Mouse (Mus musculus) neural tube, embryonic 15.5 days (tissue): ENCODE measurements around the gene Pcca. TPM values are rescaled to one million over a fixed set of nuclear protein-coding genes. Genes with fewer than 3 reads are reported as not detected.

Experiments
- ATAC-seq: fragments of 200-750 bp; cut with Nextera tagmentation; 2 replicates; pipeline ENCODE4 v1.8.0; 2017; ENCODE audit warnings: mild to moderate bottlenecking, moderate TSS enrichment, moderate library complexity; ENCODE audit not compliant: low FRiP score
- H3K27ac ChIP-seq: fragments of 300-500 bp; sonication (generic); replicated peaks from 2 replicates; pipeline ENCODE4 v1.5.1; 2015; ENCODE audit warnings: mild to moderate bottlenecking, inconsistent platforms
- H3K27me3 ChIP-seq: fragments of 300-500 bp; sonication (generic); replicated peaks from 2 replicates; pipeline ENCODE4 v1.6.1; 2015; ENCODE audit warnings: inconsistent platforms
- H3K36me3 ChIP-seq: fragments of 300-500 bp; sonication (generic); 2 replicates; pipeline ENCODE4 v1.6.1; 2015; ENCODE audit warnings: inconsistent platforms
- H3K4me1 ChIP-seq: fragments of 300-500 bp; sonication (generic); 2 replicates; pipeline ENCODE4 v1.6.1; 2015; ENCODE audit warnings: inconsistent platforms
- H3K4me2 ChIP-seq: fragments of 300-500 bp; sonication (generic); 2 replicates; pipeline ENCODE4 v1.6.1; 2015; ENCODE audit warnings: inconsistent platforms, mild to moderate bottlenecking, moderate library complexity
- H3K4me3 ChIP-seq: fragments of 300-500 bp; sonication (generic); replicated peaks from 2 replicates; pipeline ENCODE4 v1.5.1; 2015; ENCODE audit warnings: mild to moderate bottlenecking, inconsistent platforms
- H3K9ac ChIP-seq: fragments of 300-500 bp; sonication (generic); replicated peaks from 2 replicates; pipeline ENCODE4 v1.6.1; 2015; ENCODE audit warnings: mild to moderate bottlenecking, inconsistent platforms
- H3K9me3 ChIP-seq: fragments of 300-500 bp; sonication (generic); replicated peaks from 2 replicates; pipeline ENCODE4 v1.6.1; 2016; ENCODE audit warnings: inconsistent platforms
- WGBS: fragments of 180-500 bp; shearing (Covaris S2); methylation state at CpG from one replicate; pipeline ENCODE4 v1.1.7; 2015; ENCODE audit warnings: mixed read lengths; 5-methylcytosine and 5-hydroxymethylcytosine counted together
- polyA plus RNA-seq: library from polyadenylated mRNA; unstranded; fragments of >200 nt; fragmentation: Nextera tagmentation; extraction: Ambion mirVana; gene quantifications from 2 replicates; pipeline ENCODE4 v1.2.1, GENCODE M21; 2015

Gene Pcca
- polyA plus RNA-seq, 1 experiment from 2014 or later: 27.5 TPM

DNA sequence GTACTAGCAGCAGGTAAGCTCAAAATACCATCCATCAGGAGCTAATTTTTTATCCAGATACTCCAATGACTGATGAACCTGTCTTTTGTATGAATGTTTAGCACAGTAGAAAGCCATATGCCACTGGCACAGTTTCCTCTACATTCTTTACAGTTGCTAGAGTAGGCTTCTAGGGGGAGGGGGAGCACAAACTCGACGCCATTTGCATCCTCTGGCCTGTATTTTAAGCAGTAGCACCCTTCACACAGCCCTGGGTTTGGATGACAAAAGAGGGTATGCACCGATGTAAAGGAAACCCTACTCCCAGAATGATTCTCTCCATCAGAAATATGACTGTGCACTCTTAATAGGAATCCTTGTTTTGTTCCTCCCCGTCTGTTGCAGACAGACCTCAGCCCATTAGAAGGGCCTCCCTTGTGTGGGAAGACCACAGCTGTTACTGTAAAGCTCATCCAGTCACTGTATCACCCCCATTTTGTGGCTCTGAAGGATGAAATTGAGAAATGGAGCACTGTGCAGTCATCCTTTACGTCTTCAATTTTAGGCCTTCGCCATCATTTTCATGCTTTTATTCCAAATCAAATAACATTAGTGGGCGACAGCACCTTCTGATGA, 348.8 kb downstream of the Pcca start:
- WGBS: 49% methylated on average over 7 of the region's 7 CpGs
- H3K4me1 ChIP-seq: peaks cover 27% of the 10 kb centered on the region
- H3K27me3 ChIP-seq: peaks cover 7% of the 10 kb centered on the region
- H3K36me3 ChIP-seq: no peaks in the 10 kb centered on the region
- no peaks in the 10 kb centered on the region for H3K9me3 ChIP-seq
- H3K4me3 ChIP-seq: no peak overlapping the region
- no peak overlapping the region for H3K9ac ChIP-seq
- no peak overlapping the region for H3K4me2 ChIP-seq
- H3K27ac ChIP-seq: no peak overlapping the region; the same call in 1 of the 2 replicates
- peak; percentile 28; the same call in 1 of the 2 replicates for ATAC-seq

DNA sequence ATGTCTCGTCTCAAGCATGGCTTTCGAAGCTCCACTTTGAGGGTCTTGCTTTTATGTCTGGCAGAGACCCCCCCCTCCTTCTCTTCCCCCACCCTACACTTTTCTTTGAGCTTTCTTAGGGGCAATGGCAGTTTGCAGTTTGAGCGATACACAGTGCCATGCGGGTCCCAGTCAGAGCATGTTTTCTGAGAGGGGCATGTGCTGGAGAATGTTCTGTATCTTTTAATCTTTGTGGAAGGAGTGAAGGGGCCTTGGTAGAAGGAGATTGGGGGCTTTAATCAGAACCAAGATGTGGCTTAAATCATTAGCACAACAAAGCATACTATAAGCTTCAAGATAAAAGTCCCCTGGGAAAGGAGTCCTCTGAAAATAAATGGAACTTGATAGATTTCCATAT, 349.3 kb downstream of the Pcca start:
- Histone ChIP-seq H3K27ac (no peak overlapping the region; the same call in 1 of the 2 replicates), H3K36me3 (no peaks in the 10 kb centered on the region)

DNA sequence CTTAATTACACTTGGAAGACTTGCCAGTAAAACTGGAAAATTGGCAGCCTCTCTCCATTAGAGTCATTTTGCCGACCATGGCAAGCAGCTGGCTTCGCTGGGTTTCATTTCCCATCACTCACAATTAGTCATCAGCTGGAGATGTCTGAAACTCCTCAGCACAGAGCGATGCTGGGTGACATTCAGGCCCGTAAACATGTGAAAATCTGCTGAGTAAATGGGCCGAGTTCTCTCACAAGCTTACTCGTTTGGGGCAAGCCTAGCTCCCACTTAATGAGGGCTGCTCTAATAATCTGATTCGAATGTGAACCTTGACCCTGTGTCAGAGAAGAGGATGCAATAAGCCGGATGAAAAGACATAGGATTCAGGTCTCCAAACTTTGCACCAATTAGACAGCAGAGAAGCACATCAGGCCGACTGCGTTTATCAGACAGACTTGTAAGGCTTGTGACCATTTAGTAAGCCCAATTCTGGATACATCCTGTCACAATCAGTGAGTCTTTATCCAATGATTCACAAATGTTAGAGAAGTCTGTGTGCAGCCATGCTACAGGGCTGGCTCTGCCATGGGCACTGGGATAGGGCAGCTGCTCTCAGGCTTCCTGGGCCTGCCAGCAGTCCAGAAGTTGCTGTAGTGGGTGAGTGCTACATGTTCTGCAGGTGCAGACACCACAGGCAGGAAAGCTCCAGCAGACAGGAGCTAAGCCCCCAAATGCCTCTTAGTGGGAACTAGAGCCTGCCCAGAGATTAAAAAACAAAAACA, 349.9 kb downstream of the Pcca start:
- ATAC-seq: no peak
- H3K4me3 ChIP-seq: no peak overlapping the region
- no peaks in the 10 kb centered on the region for H3K36me3 ChIP-seq
- no peak overlapping the region for H3K9ac ChIP-seq
- H3K4me1 ChIP-seq: peaks cover 27% of the 10 kb centered on the region
- H3K4me2 ChIP-seq: no peak overlapping the region
- H3K27ac ChIP-seq: 0 out of 2 replicates have a peak overlapping the region, but pooled peaks have one; percentile 13
- H3K9me3 ChIP-seq: no peaks in the 10 kb centered on the region
- peaks cover 1% of the 10 kb centered on the region for H3K27me3 ChIP-seq
- WGBS: 50% methylated on average over 10 of the region's 10 CpGs

More for the DNA sequence above, 349.3 kb downstream of the Pcca start:
- H3K9ac ChIP-seq: no peak overlapping the region
- H3K4me3 ChIP-seq: no peak overlapping the region
- H3K4me2 ChIP-seq: no peak overlapping the region
- ATAC-seq: no peak
- H3K27me3 ChIP-seq: peaks cover 7% of the 10 kb centered on the region
- WGBS: 60% methylated on average over 4 of the region's 4 CpGs
- H3K9me3 ChIP-seq: no peaks in the 10 kb centered on the region
- peaks cover 27% of the 10 kb centered on the region for H3K4me1 ChIP-seq

DNA sequence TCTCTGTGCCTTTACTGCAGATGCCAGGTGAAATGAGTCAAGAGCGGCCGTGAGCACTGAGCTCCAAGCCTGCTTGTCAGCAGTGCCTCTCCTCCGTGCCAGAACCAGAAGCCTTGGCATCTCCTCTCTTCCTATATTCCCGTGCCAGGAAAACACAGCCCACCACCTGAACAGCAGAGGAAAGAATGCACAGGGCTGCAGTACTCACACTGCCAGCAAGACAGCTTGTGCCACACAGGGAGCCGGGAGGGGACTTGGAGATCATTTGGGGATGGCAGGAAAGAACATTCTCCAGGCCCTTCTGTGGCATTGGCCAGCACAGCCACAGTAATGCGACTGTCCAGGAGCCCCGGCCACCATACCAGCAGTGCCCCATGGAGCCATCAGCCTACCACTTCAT, 351.8 kb downstream of the Pcca start:
- Histone ChIP-seq H3K4me1 (peaks cover 27% of the 10 kb centered on the region), H3K9ac (no peak overlapping the region), H3K4me2 (no peak overlapping the region), H3K27me3 (no peaks in the 10 kb centered on the region), H3K9me3 (no peaks in the 10 kb centered on the region), H3K4me3 (no peak overlapping the region), H3K36me3 (no peaks in the 10 kb centered on the region), H3K27ac (no peak overlapping the region)
- 81% methylated on average over 7 of the region's 7 CpGs for WGBS
- no peak for ATAC-seq

DNA sequence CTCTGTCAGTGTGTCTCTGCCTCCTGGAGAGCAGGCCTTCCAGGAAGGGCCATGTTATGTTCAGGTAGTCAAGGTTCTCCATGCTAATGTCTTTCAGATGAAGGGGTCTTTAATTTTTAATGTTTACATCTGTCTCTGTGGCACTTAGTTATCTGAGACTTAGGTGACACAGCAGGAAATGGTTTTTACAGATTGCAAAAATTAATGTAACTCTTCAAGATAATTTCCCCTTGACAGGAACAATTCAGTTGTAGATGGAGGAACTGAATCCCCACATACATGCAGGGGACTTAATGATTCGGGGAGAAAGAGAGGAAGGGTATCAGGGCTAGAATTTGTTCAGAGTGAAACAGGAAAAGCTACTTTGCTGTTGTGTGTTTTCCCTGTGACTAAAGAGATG, 353.2 kb downstream of the Pcca start:
- Histone ChIP-seq H3K4me3 (no peak overlapping the region), H3K27ac (no peak overlapping the region), H3K4me2 (no peak overlapping the region), H3K27me3 (no peaks in the 10 kb centered on the region), H3K9me3 (no peaks in the 10 kb centered on the region), H3K9ac (no peak overlapping the region), H3K36me3 (peaks cover 4% of the 10 kb centered on the region; the same call in 1 of the 2 replicates), H3K4me1 (peaks cover 20% of the 10 kb centered on the region)
- no peak for ATAC-seq
- 82% methylated on average over 1 of the region's 1 CpGs for WGBS

DNA sequence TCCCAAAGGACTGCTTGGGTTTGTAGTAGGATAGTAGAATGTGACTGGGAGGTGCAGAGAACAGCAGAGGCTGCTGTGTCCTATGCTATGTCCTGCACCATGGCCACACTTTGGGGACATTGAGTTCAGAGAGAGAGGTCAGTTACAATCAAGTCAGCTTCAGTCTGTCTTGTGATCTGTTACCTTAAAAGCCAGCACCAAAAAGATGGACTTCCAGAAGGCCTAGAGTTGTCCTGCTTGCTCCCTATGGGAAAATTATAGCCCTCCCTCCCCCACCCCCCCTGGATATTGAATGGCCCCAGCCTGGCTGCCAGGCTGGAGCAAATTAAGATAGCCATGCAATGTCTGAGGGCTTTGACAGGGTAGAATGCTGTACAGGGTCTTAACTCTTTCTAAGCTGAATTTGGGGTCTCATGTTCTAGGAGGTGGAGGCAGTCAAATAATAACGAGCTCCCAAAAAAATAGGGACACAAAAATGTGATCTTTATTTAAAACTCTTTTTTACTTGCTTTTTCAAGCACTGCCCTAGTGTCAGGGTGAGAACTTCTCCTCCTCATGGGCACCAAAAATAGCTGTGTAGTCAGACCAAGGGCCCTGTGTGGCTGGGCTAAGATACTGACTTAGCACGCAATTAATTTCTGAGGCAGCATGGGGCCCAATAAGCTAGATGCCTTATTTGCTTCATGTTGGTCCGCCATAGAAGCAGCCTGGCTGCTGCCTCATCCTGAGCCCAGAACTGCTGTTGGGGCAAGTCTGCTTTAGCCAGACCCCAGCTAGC, 353.8 kb downstream of the Pcca start:
- no peaks in the 10 kb centered on the region for H3K9me3 ChIP-seq
- peaks cover 4% of the 10 kb centered on the region; the same call in 1 of the 2 replicates for H3K36me3 ChIP-seq
- no peak overlapping the region for H3K27ac ChIP-seq
- 80% methylated on average over 3 of the region's 3 CpGs for WGBS
- peaks cover 14% of the 10 kb centered on the region for H3K4me1 ChIP-seq
- H3K27me3 ChIP-seq: no peaks in the 10 kb centered on the region
- no peak overlapping the region for H3K9ac ChIP-seq
- no peak overlapping the region for H3K4me3 ChIP-seq
- H3K4me2 ChIP-seq: no peak overlapping the region
- ATAC-seq: no peak

DNA sequence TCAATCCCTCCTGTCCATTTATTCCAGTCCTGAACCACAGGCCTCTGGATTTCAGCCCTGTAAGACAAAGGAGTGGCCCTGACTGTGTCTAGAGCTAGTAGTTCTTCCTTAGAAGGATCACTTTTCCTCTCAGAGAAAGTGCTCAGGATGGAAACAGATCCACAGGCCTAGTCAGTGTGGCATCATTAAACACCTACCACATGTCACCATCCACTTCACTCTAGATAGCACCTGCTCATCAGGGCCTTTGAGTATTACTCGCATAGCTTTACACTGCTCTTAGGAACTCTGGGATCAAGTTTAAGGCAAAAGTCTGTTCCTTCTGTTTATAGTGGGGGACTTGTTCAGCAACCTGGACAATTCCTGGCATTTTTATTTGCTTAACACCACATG, 354.4 kb downstream of the Pcca start:
- Histone ChIP-seq H3K4me1 (peaks cover 8% of the 10 kb centered on the region; the same call in 1 of the 2 replicates), H3K9me3 (no peaks in the 10 kb centered on the region), H3K27me3 (no peaks in the 10 kb centered on the region), H3K4me3 (no peak overlapping the region), H3K36me3 (peaks cover 4% of the 10 kb centered on the region; the same call in 1 of the 2 replicates), H3K4me2 (no peak overlapping the region), H3K27ac (no peak overlapping the region), H3K9ac (no peak overlapping the region)
- no peak for ATAC-seq
- WGBS: 90% methylated on average over 1 of the region's 1 CpGs

DNA sequence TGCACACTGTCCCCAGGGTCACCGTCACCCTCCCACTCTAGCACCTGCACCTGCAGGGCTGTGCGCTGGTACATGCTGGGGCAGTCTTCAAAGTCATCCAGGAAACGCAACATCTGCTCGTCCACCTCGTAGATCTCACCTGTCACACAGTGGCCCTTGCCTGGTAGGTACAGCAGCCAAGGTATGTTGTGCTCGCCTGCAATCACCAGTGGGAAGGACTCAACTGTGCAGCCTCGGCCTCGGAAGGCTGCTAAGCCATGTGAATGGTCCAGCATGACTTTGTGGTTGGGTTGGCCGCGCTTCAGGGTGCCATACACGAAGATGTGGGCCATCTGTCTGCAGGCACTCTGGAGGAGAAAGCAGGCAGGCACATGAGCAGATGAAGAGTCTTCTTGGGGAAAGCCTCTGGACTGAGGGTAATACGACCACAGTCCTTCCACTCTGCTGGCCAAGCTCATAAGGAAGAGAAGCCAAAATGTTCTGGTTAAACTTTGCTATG, 357.4 kb downstream of the Pcca start:
- H3K9me3 ChIP-seq: no peaks in the 10 kb centered on the region
- WGBS: 96% methylated on average over 12 of the region's 12 CpGs
- no peaks in the 10 kb centered on the region for H3K27me3 ChIP-seq
- H3K4me2 ChIP-seq: no peak overlapping the region
- no peak overlapping the region for H3K27ac ChIP-seq
- H3K4me3 ChIP-seq: no peak overlapping the region
- no peak for ATAC-seq
- no peak overlapping the region for H3K9ac ChIP-seq
- no peaks in the 10 kb centered on the region for H3K4me1 ChIP-seq
- H3K36me3 ChIP-seq: peaks cover 4% of the 10 kb centered on the region; the same call in 1 of the 2 replicates

DNA sequence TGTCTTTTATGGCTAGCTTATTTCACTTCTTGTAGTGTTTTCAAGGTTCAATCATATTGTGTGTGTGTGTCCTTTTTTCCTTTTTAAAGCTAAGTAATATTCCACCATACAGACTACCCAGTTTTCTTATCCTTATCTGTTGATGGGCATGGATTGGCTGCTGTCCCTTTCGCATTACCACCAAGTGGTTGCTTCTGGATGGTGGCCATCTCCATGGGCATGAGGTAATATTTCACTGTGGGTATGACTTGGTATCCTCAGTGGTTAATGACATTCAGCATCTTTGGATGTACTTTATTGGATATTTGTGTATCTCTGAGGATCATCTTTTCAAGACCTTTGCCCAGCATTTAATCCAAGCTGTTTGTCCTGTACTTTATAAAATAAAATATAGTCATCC, 362.0 kb downstream of the Pcca start:
- no peaks in the 10 kb centered on the region for H3K27me3 ChIP-seq
- no peak overlapping the region for H3K9ac ChIP-seq
- no peak overlapping the region for H3K4me2 ChIP-seq
- no peaks in the 10 kb centered on the region for H3K9me3 ChIP-seq
- H3K36me3 ChIP-seq: peaks cover 4% of the 10 kb centered on the region; the same call in 1 of the 2 replicates
- H3K27ac ChIP-seq: no peak overlapping the region
- 95% methylated on average over 1 of the region's 1 CpGs for WGBS
- no peak overlapping the region for H3K4me3 ChIP-seq
- no peak for ATAC-seq
- H3K4me1 ChIP-seq: no peaks in the 10 kb centered on the region

DNA sequence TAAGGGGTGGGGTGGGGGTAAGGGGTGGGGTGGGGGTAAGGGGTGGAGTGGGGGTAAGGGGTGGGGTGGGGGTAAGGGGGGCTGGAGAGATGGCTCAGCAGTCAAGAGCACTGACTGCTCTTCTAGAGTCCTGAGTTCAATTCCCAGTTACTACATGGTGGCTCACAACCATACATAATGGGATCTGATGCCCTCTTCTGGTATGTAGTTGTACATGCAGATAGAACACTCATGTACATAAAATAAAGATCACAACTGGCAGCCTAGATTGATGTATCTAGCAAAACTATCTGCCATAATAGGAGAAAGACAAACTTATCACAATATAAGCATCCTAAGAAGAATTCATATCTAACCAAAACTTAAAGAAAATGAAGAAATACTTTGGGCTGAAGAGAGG, 364.4 kb downstream of the Pcca start:
- H3K36me3 ChIP-seq: no peaks in the 10 kb centered on the region
- no peak overlapping the region for H3K27ac ChIP-seq
- no peak for ATAC-seq
- no peak overlapping the region for H3K4me2 ChIP-seq
- H3K9ac ChIP-seq: no peak overlapping the region
- no peaks in the 10 kb centered on the region for H3K27me3 ChIP-seq
- H3K9me3 ChIP-seq: no peaks in the 10 kb centered on the region
- H3K4me1 ChIP-seq: no peaks in the 10 kb centered on the region
- H3K4me3 ChIP-seq: no peak overlapping the region

DNA sequence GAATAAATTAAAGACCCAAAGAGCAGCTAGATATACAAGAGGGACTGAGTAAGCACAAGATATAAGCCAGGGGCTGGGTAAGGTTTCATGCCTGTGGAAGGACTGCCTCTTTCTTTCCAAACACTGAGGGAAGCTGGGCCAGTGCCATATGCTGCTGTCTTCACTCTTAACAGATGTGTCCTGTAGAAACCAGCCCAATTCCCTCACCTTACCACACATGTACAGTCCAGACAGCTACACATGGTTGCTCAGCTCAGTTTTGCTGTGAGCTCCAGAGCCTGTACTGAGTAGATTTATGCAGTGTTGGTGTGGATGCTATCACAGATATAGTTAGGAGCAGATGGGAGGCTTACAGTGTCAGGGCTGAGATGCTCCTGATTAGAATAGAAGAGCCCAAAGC, 366.6 kb downstream of the Pcca start:
- Histone ChIP-seq H3K4me1 (no peaks in the 10 kb centered on the region), H3K36me3 (no peaks in the 10 kb centered on the region)
- no peak for ATAC-seq

More for the DNA sequence above, 366.6 kb downstream of the Pcca start:
- Histone ChIP-seq H3K27ac (no peak overlapping the region), H3K9ac (no peak overlapping the region), H3K27me3 (no peaks in the 10 kb centered on the region), H3K9me3 (no peaks in the 10 kb centered on the region), H3K4me3 (no peak overlapping the region), H3K4me2 (no peak overlapping the region)
